26 mouse cellular contexts compared by ENCODE assay signal in genomic region chr6:63820236-63820635, GRCm38 (mm10).
A peak's percentile ranks its signal among the peaks of the same experiment; 100 is the strongest.
DNase-seq lines count a peak whose midpoint lies in the region; ATAC-seq and TF ChIP-seq lines count a peak whose summit lies in the region.
"Had no signal": no experiment of that assay in that cellular context is flagged by ENCODE, and none has a peak within 500 bp of the region (broad histone marks: within the 10 kb centered on the region; RNA-seq: fewer than 3 reads in every experiment).

No protein-coding gene starts in this region.

- TF ChIP-seq CTCF in kidney, adult 2 months (conservative IDR thresholded peaks at IDR 0.05; ENCODE audit: insufficient read depth, insufficient read length, low read depth, low read length) = no peak

- H3K9me3 ChIP-seq in limb, embryonic 11.5 days (ENCODE audit: control insufficient read depth, low read length) = no peaks in the 10 kb centered on the region
- no peaks in the 10 kb centered on the region for H3K9me3 ChIP-seq in limb, embryonic 10.5 days (replicated peaks)
- H3K9me3 ChIP-seq in limb, embryonic 12.5 days = no peaks in the 10 kb centered on the region
- H3K9me3 ChIP-seq: embryonic facial prominence, embryonic 12.5 days; heart, embryonic 12.5 days; hindbrain, embryonic 15.5 days; liver, embryonic 12.5 days; midbrain, embryonic 12.5 days had no signal

- H3K9ac ChIP-seq in limb, embryonic 11.5 days (ENCODE audit: low read length) = no peak overlapping the region
- no peak overlapping the region for H3K9ac ChIP-seq in limb, embryonic 12.5 days (replicated peaks)
- H3K9ac ChIP-seq: embryonic facial prominence, embryonic 12.5 days; heart, embryonic 12.5 days; hindbrain, embryonic 15.5 days; liver, embryonic 12.5 days; liver, postnatal 0 days; midbrain, embryonic 12.5 days had no signal

- H3K36me3 ChIP-seq in kidney, adult 2 months (ENCODE audit: control insufficient read depth, insufficient read depth, low read length) = no peaks in the 10 kb centered on the region
- no peaks in the 10 kb centered on the region for H3K36me3 ChIP-seq in limb, embryonic 11.5 days (ENCODE audit: control insufficient read depth, insufficient read depth, low read length)
- H3K36me3 ChIP-seq in limb, embryonic 10.5 days = no peaks in the 10 kb centered on the region
- H3K36me3 ChIP-seq in limb, embryonic 12.5 days = no peaks in the 10 kb centered on the region
- H3K36me3 ChIP-seq: embryonic facial prominence, embryonic 12.5 days; heart, embryonic 12.5 days; hindbrain, embryonic 15.5 days; liver, embryonic 12.5 days; midbrain, embryonic 12.5 days had no signal

- no peak for TF ChIP-seq POLR2A in kidney, adult 2 months (IDR thresholded peaks at IDR 0.05; ENCODE audit: low read depth, low read length)

- no peaks in the 10 kb centered on the region for H3K27me3 ChIP-seq in kidney, adult 2 months (replicated peaks; ENCODE audit: control insufficient read depth, insufficient read depth, low read length)
- H3K27me3 ChIP-seq in limb, embryonic 11.5 days (ENCODE audit: control insufficient read depth, insufficient read depth, low read length) = no peaks in the 10 kb centered on the region
- no peaks in the 10 kb centered on the region for H3K27me3 ChIP-seq in limb, embryonic 10.5 days (ENCODE audit: low read depth, poor library complexity, severe bottlenecking)
- H3K27me3 ChIP-seq in limb, embryonic 12.5 days = no peaks in the 10 kb centered on the region
- H3K27me3 ChIP-seq: embryonic facial prominence, embryonic 12.5 days; heart, embryonic 12.5 days; hindbrain, embryonic 15.5 days; liver, embryonic 12.5 days; midbrain, embryonic 12.5 days had no signal

- H3K4me2 ChIP-seq in limb, embryonic 11.5 days (ENCODE audit: low read depth, severe bottlenecking) = no peak overlapping the region
- 0 out of 2 replicates have a peak overlapping the region, but pooled peaks have one; percentile 1 for H3K4me2 ChIP-seq in limb, embryonic 12.5 days
- H3K4me2 ChIP-seq: embryonic facial prominence, embryonic 12.5 days; heart, embryonic 12.5 days; hindbrain, embryonic 15.5 days; liver, embryonic 12.5 days; midbrain, embryonic 12.5 days had no signal

- H3K4me1 ChIP-seq in kidney, adult 2 months (ENCODE audit: control insufficient read depth, insufficient read depth, low read length) = no peaks in the 10 kb centered on the region
- no peaks in the 10 kb centered on the region for H3K4me1 ChIP-seq in limb, embryonic 11.5 days (ENCODE audit: control insufficient read depth, insufficient read depth, low read length)
- peaks cover 14% of the 10 kb centered on the region for H3K4me1 ChIP-seq in limb, embryonic 10.5 days
- H3K4me1 ChIP-seq in limb, embryonic 12.5 days (replicated peaks) = peaks cover 13% of the 10 kb centered on the region
- H3K4me1 ChIP-seq: embryonic facial prominence, embryonic 12.5 days; heart, embryonic 12.5 days; hindbrain, embryonic 15.5 days; liver, embryonic 12.5 days; midbrain, embryonic 12.5 days had no signal

- H3K27ac ChIP-seq in kidney, adult 2 months (ENCODE audit: insufficient read depth, low read depth, low read length) = no peak overlapping the region
- no peak overlapping the region for H3K27ac ChIP-seq in limb, embryonic 11.5 days (replicated peaks; ENCODE audit: low read depth, low read length)
- no peak overlapping the region for H3K27ac ChIP-seq in limb, embryonic 10.5 days
- H3K27ac ChIP-seq in limb, embryonic 12.5 days = no peak overlapping the region
- H3K27ac ChIP-seq: embryonic facial prominence, embryonic 12.5 days; heart, adult 2 months; hindbrain, embryonic 15.5 days; liver, embryonic 12.5 days; midbrain, embryonic 12.5 days had no signal

- peak; percentile 66; the same call in 1 of the 2 replicates for ATAC-seq in limb, embryonic 11.5 days (ENCODE audit: insufficient number of reproducible peaks, low FRiP score, low TSS enrichment, low read depth)
- ATAC-seq in limb, embryonic 12.5 days (ENCODE audit: insufficient number of reproducible peaks, insufficient read depth, low FRiP score, low TSS enrichment, low read depth) = no peak
- ATAC-seq: CD4-positive, CD25-positive, alpha-beta regulatory T cell, adult 4 months; forebrain, embryonic 16.5 days; liver, embryonic 12.5 days; liver, postnatal 0 days had no signal

- WGBS in kidney, adult 2 months = 17% methylated on average over 5 of the region's 5 CpGs
- WGBS in limb, embryonic 11.5 days = 26% methylated on average over 5 of the region's 5 CpGs
- WGBS in limb, embryonic 10.5 days = 67% methylated on average over 5 of the region's 5 CpGs
- WGBS in limb, embryonic 12.5 days = 18% methylated on average over 5 of the region's 5 CpGs

- DNase-seq in kidney, adult 2 months = peak; percentile 17
- no peak for DNase-seq in kidney, postnatal 14 days
- DNase-seq in limb, embryonic 11.5 days (ENCODE audit: low spot score) = no peak
- no peak for DNase-seq in limb, embryonic 10.5 days (ENCODE audit: low spot score)
- DNase-seq in heart, postnatal 4 days = no peak
- DNase-seq in thymus, adult 18-20 months = no peak
- DNase-seq: adrenal gland, postnatal 14 days; cerebellum, adult 11-12 months; cerebellum, adult 9-11 months; embryo, embryonic 11 days; heart, adult 2 months; kidney, postnatal 25 days; layer of hippocampus, postnatal 36 days; left cerebral cortex, postnatal 4 days; liver, postnatal 0 days; lung, postnatal 36 days; spleen, adult 18-20 months; thymus, postnatal 36 days had no signal

- no peak overlapping the region for H3K4me3 ChIP-seq in kidney, adult 2 months (ENCODE audit: insufficient read depth, low read depth, low read length)
- no peak overlapping the region for H3K4me3 ChIP-seq in limb, embryonic 11.5 days (ENCODE audit: low read depth, low read length)
- no peak overlapping the region for H3K4me3 ChIP-seq in limb, embryonic 10.5 days
- H3K4me3 ChIP-seq in limb, embryonic 12.5 days (replicated peaks) = no peak overlapping the region
- H3K4me3 ChIP-seq: embryonic facial prominence, embryonic 12.5 days; heart, adult 2 months; heart, embryonic 12.5 days; hindbrain, embryonic 15.5 days; liver, embryonic 12.5 days; midbrain, embryonic 12.5 days had no signal
